Mouse (Mus musculus): Measurements from ENCODE around the gene Cylc2.

GRCm38 (mm10) chr4:51216378-51216777, at the start of gene Cylc2:
- TF ChIP-seq CTCF (IDR thresholded peaks at IDR 0.05; ENCODE audit: low read depth, low read length), result no peak
- TF ChIP-seq POLR2A (IDR thresholded peaks at IDR 0.05; ENCODE audit: extremely low read depth, insufficient read depth, low read length), result no peak
